Mouse (Mus musculus): ENCODE results near the gene Dnm3. TPM values are rescaled to one million over a fixed set of nuclear protein-coding genes. Genes with fewer than 3 reads are reported as not detected.

Dnm3 gene
- polyA plus RNA-seq, 1 experiment from 2014 or later, result 6.9 TPM

DNA sequence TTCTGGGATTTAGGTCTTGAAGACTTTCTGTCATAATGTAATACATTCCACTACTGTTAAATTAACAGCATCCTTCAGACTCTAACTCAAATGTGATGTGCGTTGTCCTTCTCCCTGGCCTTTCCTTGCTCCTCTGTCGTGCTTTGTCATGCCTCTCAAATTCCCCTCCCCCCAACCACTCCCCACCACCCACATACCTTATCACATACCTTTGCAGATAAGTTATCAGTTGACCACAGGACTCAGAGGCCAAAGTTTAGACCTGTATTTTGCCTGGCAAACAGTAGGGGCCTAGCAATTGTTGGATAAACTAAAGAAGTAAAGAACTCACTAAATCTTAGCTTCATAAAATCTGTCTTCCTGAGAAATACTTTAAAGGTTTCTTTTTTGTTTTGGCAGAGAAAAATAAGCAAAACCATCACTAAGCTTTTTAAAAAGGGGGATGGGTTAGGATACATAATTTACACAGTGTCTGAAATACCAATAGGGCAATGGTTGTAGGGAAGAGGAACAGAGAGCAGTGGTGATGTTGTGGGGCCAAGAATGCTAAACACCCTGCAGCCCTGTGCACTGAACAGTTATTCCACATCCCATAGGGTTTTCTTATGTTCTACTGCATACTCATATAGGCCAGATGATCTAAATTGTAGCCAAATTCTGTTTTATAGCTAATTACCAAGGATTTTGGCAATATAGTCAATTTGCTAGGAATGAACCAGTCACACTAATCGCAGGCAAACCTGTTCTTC is 28.5 kb downstream of the Dnm3 start:
- H3K4me3 ChIP-seq (ENCODE audit: low read depth, low read length), result no peak overlapping the region
- H3K4me1 ChIP-seq (replicated peaks; ENCODE audit: control insufficient read depth, insufficient read depth, low read length), result 0 out of 2 replicates have a peak, but pooled peaks cover 4% of the 10 kb centered on the region
- no peak overlapping the region for H3K4me2 ChIP-seq (ENCODE audit: low read length)
- no peak overlapping the region for H3K9ac ChIP-seq (ENCODE audit: low read length)
- no peaks in the 10 kb centered on the region for H3K27me3 ChIP-seq (replicated peaks; ENCODE audit: control insufficient read depth, insufficient read depth, low read length)
- WGBS, result 61% methylated on average over 3 of the region's 3 CpGs
- H3K36me3 ChIP-seq (ENCODE audit: control insufficient read depth, insufficient read depth, low read length), result no peaks in the 10 kb centered on the region
- H3K9me3 ChIP-seq (ENCODE audit: control insufficient read depth, low read length), result no peaks in the 10 kb centered on the region
- no peak for ATAC-seq (replicated peaks; ENCODE audit: low FRiP score, low TSS enrichment, low read depth)
- no peak for DNase-seq (ENCODE audit: low spot score)
- no peak overlapping the region for H3K27ac ChIP-seq (ENCODE audit: low read depth)

- H3K27me3 ChIP-seq (replicated peaks; ENCODE audit: control insufficient read depth, insufficient read depth, low read length), result no peaks in the 10 kb centered on the region
- no peaks in the 10 kb centered on the region for H3K36me3 ChIP-seq (ENCODE audit: control insufficient read depth, insufficient read depth, low read length)
- no peak for DNase-seq (ENCODE audit: low spot score)
- no peak overlapping the region for H3K9ac ChIP-seq (ENCODE audit: low read length)
- ATAC-seq (replicated peaks; ENCODE audit: low FRiP score, low TSS enrichment, low read depth), result no peak
- no peaks in the 10 kb centered on the region for H3K4me1 ChIP-seq (replicated peaks; ENCODE audit: control insufficient read depth, insufficient read depth, low read length)
- H3K4me3 ChIP-seq (ENCODE audit: low read depth, low read length), result no peak overlapping the region
- no peaks in the 10 kb centered on the region for H3K9me3 ChIP-seq (ENCODE audit: control insufficient read depth, low read length)
- 64% methylated on average over 8 of the region's 8 CpGs for WGBS
- H3K4me2 ChIP-seq (ENCODE audit: low read length), result no peak overlapping the region
- H3K27ac ChIP-seq (ENCODE audit: low read depth), result no peak overlapping the region
Measured at GRCm38 (mm10) chr1:162444805-162445204, 33.0 kb downstream of the Dnm3 start.

DNA sequence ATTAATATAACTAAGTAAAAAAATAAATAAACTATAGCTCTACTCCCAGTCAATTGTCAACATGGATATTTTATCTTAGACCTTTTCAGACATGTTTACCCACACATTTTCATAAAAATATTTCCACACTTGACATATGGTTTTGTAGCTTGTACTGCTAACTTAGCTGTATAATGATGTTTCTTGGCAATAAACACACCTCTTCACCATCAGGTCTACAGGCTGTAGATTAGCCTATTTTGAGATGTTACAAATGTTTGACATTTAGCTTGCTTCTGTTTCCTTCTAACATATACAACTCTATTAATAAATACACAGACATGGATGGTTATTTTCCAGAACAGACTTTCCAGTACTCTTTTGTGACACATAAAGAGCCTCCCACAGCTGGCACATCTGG is 38.3 kb downstream of the Dnm3 start:
- no peak for ATAC-seq (replicated peaks; ENCODE audit: low FRiP score, low TSS enrichment, low read depth)
- Histone ChIP-seq H3K4me1 (replicated peaks; ENCODE audit: control insufficient read depth, insufficient read depth, low read length) (no peaks in the 10 kb centered on the region), H3K9ac (ENCODE audit: low read length) (no peak overlapping the region), H3K27me3 (replicated peaks; ENCODE audit: control insufficient read depth, insufficient read depth, low read length) (no peaks in the 10 kb centered on the region), H3K9me3 (ENCODE audit: control insufficient read depth, low read length) (no peaks in the 10 kb centered on the region), H3K4me2 (ENCODE audit: low read length) (no peak overlapping the region), H3K36me3 (ENCODE audit: control insufficient read depth, insufficient read depth, low read length) (no peaks in the 10 kb centered on the region), H3K27ac (ENCODE audit: low read depth) (no peak overlapping the region), H3K4me3 (ENCODE audit: low read depth, low read length) (no peak overlapping the region)
- no peak for DNase-seq (ENCODE audit: low spot score)

GRCm38 (mm10) chr1:162436672-162437071 is 41.2 kb downstream of the Dnm3 start:
- no peak overlapping the region for H3K4me2 ChIP-seq (ENCODE audit: low read length)
- H3K27me3 ChIP-seq (replicated peaks; ENCODE audit: control insufficient read depth, insufficient read depth, low read length), result no peaks in the 10 kb centered on the region
- 88% methylated on average over 3 of the region's 3 CpGs for WGBS
- ATAC-seq (replicated peaks; ENCODE audit: low FRiP score, low TSS enrichment, low read depth), result no peak
- H3K4me1 ChIP-seq (replicated peaks; ENCODE audit: control insufficient read depth, insufficient read depth, low read length), result no peaks in the 10 kb centered on the region
- no peaks in the 10 kb centered on the region for H3K9me3 ChIP-seq (ENCODE audit: control insufficient read depth, low read length)
- no peak for DNase-seq (ENCODE audit: low spot score)
- H3K36me3 ChIP-seq (ENCODE audit: control insufficient read depth, insufficient read depth, low read length), result no peaks in the 10 kb centered on the region
- H3K4me3 ChIP-seq (ENCODE audit: low read depth, low read length), result no peak overlapping the region
- H3K27ac ChIP-seq (ENCODE audit: low read depth), result no peak overlapping the region
- H3K9ac ChIP-seq (ENCODE audit: low read length), result no peak overlapping the region

DNA sequence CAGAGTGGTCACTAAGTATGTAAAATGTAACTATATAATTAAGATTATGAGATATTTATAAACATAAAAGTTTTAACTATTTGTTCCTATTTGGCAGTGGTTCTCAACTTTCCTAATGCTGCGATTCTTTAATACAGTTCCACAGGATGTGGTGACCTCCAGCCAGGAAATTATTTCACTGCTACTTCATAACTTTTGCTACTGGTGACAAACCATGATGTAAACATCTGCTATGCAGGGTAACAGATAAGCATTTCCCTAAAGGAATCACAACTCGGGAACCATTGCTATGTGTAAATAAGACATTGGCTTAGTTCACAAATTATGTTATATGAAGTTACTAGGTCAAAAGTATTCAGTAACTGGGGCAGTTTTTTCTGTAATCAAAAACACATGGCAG is 48.9 kb downstream of the Dnm3 start:
- Histone ChIP-seq H3K9ac (ENCODE audit: low read length) (no peak overlapping the region), H3K4me2 (ENCODE audit: low read length) (no peak overlapping the region), H3K9me3 (ENCODE audit: control insufficient read depth, low read length) (no peaks in the 10 kb centered on the region), H3K4me3 (ENCODE audit: low read depth, low read length) (no peak overlapping the region), H3K27me3 (replicated peaks; ENCODE audit: control insufficient read depth, insufficient read depth, low read length) (no peaks in the 10 kb centered on the region), H3K36me3 (ENCODE audit: control insufficient read depth, insufficient read depth, low read length) (no peaks in the 10 kb centered on the region), H3K27ac (ENCODE audit: low read depth) (no peak overlapping the region), H3K4me1 (replicated peaks; ENCODE audit: control insufficient read depth, insufficient read depth, low read length) (no peaks in the 10 kb centered on the region)
- no peak for DNase-seq (ENCODE audit: low spot score)
- no peak for ATAC-seq (replicated peaks; ENCODE audit: low FRiP score, low TSS enrichment, low read depth)
- WGBS, result 50% methylated on average over 2 of the region's 2 CpGs

DNA sequence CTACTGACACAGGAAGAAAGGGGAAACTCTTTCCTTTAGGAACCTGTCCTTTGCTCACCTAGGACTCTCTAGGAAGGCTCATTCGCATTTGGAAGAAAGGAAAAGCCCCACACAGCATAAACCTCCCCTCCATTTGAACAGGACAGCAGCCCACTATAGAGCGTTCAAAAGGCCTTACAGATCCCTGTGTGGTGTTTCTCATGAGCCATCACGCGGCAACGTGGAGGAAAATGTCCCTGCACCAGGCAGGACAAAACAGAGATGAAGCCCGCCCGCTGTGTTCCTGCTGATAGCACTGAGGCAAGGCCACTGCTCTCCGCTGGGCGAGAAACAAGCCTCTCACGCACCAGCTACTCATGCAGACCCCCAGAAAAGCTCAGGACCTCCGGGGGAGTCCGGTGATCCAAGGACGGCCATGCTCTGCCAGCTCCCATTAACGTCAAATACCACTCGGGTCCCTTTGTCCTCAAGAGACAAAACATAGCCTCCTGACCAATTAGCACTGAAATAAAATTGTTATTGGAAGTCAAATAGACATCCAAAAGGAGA is 51.8 kb downstream of the Dnm3 start:
- DNase-seq (ENCODE audit: low spot score) (no peak), ATAC-seq (replicated peaks; ENCODE audit: low FRiP score, low TSS enrichment, low read depth) (no peak)
- 78% methylated on average over 15 of the region's 15 CpGs for WGBS
- Histone ChIP-seq H3K9me3 (ENCODE audit: control insufficient read depth, low read length) (no peaks in the 10 kb centered on the region), H3K4me1 (replicated peaks; ENCODE audit: control insufficient read depth, insufficient read depth, low read length) (no peaks in the 10 kb centered on the region), H3K4me2 (ENCODE audit: low read length) (no peak overlapping the region), H3K36me3 (ENCODE audit: control insufficient read depth, insufficient read depth, low read length) (no peaks in the 10 kb centered on the region), H3K9ac (ENCODE audit: low read length) (no peak overlapping the region), H3K27me3 (replicated peaks; ENCODE audit: control insufficient read depth, insufficient read depth, low read length) (no peaks in the 10 kb centered on the region), H3K27ac (ENCODE audit: low read depth) (no peak overlapping the region), H3K4me3 (ENCODE audit: low read depth, low read length) (no peak overlapping the region)

- Histone ChIP-seq H3K4me1 (replicated peaks; ENCODE audit: control insufficient read depth, insufficient read depth, low read length) (no peaks in the 10 kb centered on the region), H3K9ac (ENCODE audit: low read length) (no peak overlapping the region), H3K36me3 (ENCODE audit: control insufficient read depth, insufficient read depth, low read length) (no peaks in the 10 kb centered on the region), H3K4me2 (ENCODE audit: low read length) (no peak overlapping the region), H3K9me3 (ENCODE audit: control insufficient read depth, low read length) (no peaks in the 10 kb centered on the region), H3K27me3 (replicated peaks; ENCODE audit: control insufficient read depth, insufficient read depth, low read length) (no peaks in the 10 kb centered on the region), H3K27ac (ENCODE audit: low read depth) (no peak overlapping the region), H3K4me3 (ENCODE audit: low read depth, low read length) (no peak overlapping the region)
- 81% methylated on average over 6 of the region's 6 CpGs for WGBS
- DNase-seq (ENCODE audit: low spot score) (no peak), ATAC-seq (replicated peaks; ENCODE audit: low FRiP score, low TSS enrichment, low read depth) (no peak)
Measured at GRCm38 (mm10) chr1:162422826-162423225, 55.0 kb downstream of the Dnm3 start.

GRCm38 (mm10) chr1:162413791-162414190 is 64.0 kb downstream of the Dnm3 start:
- H3K9ac ChIP-seq (ENCODE audit: low read length), result no peak overlapping the region
- no peak overlapping the region for H3K4me2 ChIP-seq (ENCODE audit: low read length)
- H3K36me3 ChIP-seq (ENCODE audit: control insufficient read depth, insufficient read depth, low read length), result no peaks in the 10 kb centered on the region
- H3K27me3 ChIP-seq (replicated peaks; ENCODE audit: control insufficient read depth, insufficient read depth, low read length), result no peaks in the 10 kb centered on the region
- H3K4me3 ChIP-seq (ENCODE audit: low read depth, low read length), result no peak overlapping the region
- DNase-seq (ENCODE audit: low spot score) (no peak), ATAC-seq (replicated peaks; ENCODE audit: low FRiP score, low TSS enrichment, low read depth) (no peak)
- H3K4me1 ChIP-seq (replicated peaks; ENCODE audit: control insufficient read depth, insufficient read depth, low read length), result no peaks in the 10 kb centered on the region
- H3K9me3 ChIP-seq (ENCODE audit: control insufficient read depth, low read length), result no peaks in the 10 kb centered on the region
- H3K27ac ChIP-seq (ENCODE audit: low read depth), result no peak overlapping the region
- 7% methylated on average over 1 of the region's 1 CpGs for WGBS

- no peak overlapping the region for H3K27ac ChIP-seq (ENCODE audit: low read depth)
- DNase-seq (ENCODE audit: low spot score) (no peak), ATAC-seq (replicated peaks; ENCODE audit: low FRiP score, low TSS enrichment, low read depth) (no peak)
- H3K4me1 ChIP-seq (replicated peaks; ENCODE audit: control insufficient read depth, insufficient read depth, low read length), result no peaks in the 10 kb centered on the region
- WGBS, result 80% methylated on average over 7 of the region's 7 CpGs
- no peak overlapping the region for H3K9ac ChIP-seq (ENCODE audit: low read length)
- H3K27me3 ChIP-seq (replicated peaks; ENCODE audit: control insufficient read depth, insufficient read depth, low read length), result no peaks in the 10 kb centered on the region
- H3K9me3 ChIP-seq (ENCODE audit: control insufficient read depth, low read length), result no peaks in the 10 kb centered on the region
- no peak overlapping the region for H3K4me2 ChIP-seq (ENCODE audit: low read length)
- no peak overlapping the region for H3K4me3 ChIP-seq (ENCODE audit: low read depth, low read length)
- H3K36me3 ChIP-seq (ENCODE audit: control insufficient read depth, insufficient read depth, low read length), result no peaks in the 10 kb centered on the region
Measured at GRCm38 (mm10) chr1:162412787-162413429, 64.9 kb downstream of the Dnm3 start.
